Mouse (Mus musculus): ENCODE data around the gene Etv6.
A peak's percentile ranks its signal among the peaks of the same experiment; 100 is the strongest.

Gene Etv6

GRCm38 (mm10) chr6:134207391-134208179 is 172.1 kb downstream of the Etv6 start:
- no peak for DNase-seq (ENCODE audit: low spot score in 2 of 2)

- no peak for DNase-seq (ENCODE audit: low spot score in 2 of 2)
Measured at GRCm38 (mm10) chr6:134208180-134208952, 172.9 kb downstream of the Etv6 start.

- no peak for DNase-seq (ENCODE audit: low spot score in 2 of 2)
Measured at GRCm38 (mm10) chr6:134210675-134211457, 175.4 kb downstream of the Etv6 start.

GRCm38 (mm10) chr6:134211458-134211776 is 175.9 kb downstream of the Etv6 start:
- DNase-seq (ENCODE audit: low spot score in 2 of 2), result no peak

- no peak for DNase-seq (ENCODE audit: low spot score in 2 of 2)
Measured at GRCm38 (mm10) chr6:134217747-134218146, 182.2 kb downstream of the Etv6 start.

- no peak for DNase-seq (ENCODE audit: low spot score in 2 of 2)
Measured at GRCm38 (mm10) chr6:134218441-134218840, 182.9 kb downstream of the Etv6 start.

DNA sequence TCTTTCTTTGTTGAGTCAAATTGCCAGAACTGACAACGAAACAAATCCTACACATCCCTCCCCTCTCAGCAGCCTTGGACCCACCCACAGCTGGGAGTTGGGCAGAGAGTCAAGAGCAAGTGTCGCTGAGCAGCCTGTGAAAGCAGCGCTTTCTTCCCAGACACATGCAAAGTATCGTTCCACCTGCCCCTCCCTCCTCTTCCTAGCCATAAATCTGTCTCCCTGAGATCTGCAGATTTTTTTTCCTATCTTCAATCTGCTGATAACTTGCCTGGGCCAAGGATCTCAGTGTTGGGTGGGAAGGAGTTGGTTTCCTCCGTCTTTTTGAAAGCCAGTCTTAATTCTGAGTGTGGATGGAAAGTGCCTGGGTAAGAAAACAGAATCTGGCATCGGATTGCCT is 183.9 kb downstream of the Etv6 start:
- DNase-seq (ENCODE audit: low spot score in 2 of 2), result peak; percentile 38 to 80

- DNase-seq (ENCODE audit: low spot score in 2 of 2), result no peak
Measured at GRCm38 (mm10) chr6:134220209-134220777, 184.8 kb downstream of the Etv6 start.

- no peak for DNase-seq (ENCODE audit: low spot score in 2 of 2)
Measured at GRCm38 (mm10) chr6:134222248-134222929, 186.9 kb downstream of the Etv6 start.

DNA sequence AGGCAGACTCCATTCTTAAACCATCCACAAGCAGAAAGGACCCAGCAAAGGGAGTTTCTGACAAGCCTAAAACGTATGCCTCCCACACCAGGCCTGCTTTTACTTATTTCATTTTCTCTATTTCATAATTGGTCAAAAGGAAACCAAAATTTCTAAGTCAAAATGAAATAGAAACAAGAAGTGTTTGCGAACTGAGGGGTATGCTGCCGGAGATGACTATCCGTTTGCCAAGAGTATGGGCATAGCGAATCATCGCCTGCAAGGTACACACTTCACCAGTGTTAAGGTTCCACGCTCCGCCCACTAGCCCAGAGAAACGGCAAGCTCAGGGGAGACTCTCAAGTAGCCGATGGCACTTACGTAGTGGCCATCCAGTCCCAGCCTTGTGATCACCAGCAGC is 190.1 kb downstream of the Etv6 start:
- no peak for DNase-seq (ENCODE audit: low spot score in 2 of 2)

DNA sequence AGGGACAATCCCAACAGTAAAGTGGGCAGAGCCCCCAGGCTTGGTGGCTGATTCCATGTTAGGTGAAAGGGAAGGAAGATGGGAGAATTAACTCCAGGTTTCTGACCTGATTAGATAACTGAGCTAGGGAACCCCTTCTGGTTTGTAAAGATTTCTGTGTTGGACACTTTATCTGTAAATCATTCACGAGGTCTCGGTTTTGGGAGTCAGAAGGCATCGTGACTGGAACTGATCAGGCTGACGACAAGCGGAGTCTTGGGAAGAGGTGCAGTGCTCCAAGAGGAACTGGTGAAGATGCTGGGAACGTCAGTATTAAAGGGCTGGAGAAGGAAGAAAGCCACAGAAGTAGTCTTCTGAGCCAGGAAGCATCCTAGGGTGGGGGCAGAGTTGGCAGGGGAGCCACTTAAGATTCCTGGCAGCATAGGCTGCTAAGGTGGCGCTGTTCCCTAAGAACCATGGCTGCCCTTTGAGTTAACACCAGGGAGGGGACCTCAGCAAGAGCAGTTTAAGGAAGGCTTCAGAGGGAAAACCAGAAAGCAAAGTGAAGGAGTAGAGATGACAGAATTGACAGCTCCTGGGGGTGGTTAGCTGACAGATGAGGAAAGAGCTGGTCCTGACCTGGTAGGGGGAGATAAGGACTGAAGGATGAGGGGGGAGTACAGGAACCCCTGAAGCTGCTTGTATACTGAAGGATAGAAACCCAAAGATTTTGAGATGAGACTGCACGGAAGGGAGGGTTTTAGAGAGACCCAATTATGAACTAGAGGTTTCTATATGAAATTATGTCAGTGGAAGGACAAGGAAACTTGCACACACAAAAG is 191.1 kb downstream of the Etv6 start:
- DNase-seq (ENCODE audit: low spot score in 2 of 2), result no peak

- no peak for DNase-seq (ENCODE audit: low spot score in 2 of 2)
Measured at GRCm38 (mm10) chr6:134236311-134236710, 200.8 kb downstream of the Etv6 start.

GRCm38 (mm10) chr6:134238455-134238854 is 203.0 kb downstream of the Etv6 start:
- DNase-seq (ENCODE audit: low spot score in 2 of 2), result no peak

DNA sequence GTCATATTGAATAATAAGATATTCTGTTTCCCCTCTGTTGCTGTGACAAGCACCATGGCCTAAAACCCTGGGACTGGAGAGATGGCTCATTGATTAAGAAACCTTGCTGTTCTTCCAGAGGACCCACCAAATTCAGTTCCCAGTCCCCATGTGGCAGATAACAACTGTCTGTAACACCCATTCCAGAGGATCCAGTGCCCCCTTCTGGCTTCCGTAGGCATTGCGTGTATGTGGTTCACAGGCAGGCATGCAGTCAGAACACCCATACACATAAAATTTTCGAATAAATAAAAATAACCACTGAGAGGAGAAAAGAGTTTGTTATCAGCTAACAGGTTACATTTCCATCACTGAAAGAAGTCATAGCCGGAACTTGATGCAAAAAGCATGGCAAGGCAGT is 205.5 kb downstream of the Etv6 start:
- no peak for DNase-seq (ENCODE audit: low spot score in 2 of 2)

GRCm38 (mm10) chr6:134243119-134243518 is 207.6 kb downstream of the Etv6 start:
- no peak for DNase-seq (ENCODE audit: low spot score in 2 of 2)

DNA sequence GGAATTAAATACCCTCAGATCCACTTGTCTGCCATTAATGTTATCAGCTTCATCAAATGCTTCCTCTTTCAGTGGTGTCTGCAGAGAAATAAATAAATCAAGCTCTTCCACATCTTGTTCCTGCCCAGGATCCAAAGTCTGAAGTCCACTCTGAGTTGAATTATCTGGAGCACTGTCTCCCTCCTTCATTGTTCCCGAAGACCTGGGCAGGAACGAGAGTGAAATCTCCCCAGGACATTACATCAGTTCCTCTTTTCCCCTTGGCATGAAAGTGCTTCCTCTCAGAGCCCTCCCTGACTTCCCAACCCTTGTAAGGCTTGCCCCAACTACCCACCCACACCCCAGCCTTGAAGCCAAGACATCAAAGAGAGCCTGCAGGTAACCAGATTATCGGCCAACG is 208.0 kb downstream of the Etv6 start:
- DNase-seq (ENCODE audit: low spot score in 2 of 2), result no peak

DNA sequence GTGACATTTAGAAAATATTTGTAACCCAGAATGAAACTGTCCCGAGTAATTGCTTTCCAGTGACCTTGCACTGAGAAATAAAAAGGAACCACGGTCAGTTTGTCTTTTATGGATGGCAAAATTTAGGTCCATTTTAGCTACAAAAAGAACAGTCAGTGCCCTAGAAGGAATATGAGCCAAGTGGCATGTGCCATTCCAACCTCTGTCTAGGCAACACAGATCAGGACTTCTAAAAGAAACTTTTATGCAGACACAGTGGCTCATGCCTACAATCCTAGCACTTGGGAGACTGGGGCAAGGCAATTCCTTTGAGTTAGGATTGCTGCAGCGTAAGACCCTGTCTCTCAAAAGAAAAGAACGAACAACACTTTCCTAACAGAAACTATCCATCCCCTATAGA is 208.6 kb downstream of the Etv6 start:
- no peak for DNase-seq (ENCODE audit: low spot score in 2 of 2)

GRCm38 (mm10) chr6:134246109-134246508 is 210.6 kb downstream of the Etv6 start:
- no peak for DNase-seq (ENCODE audit: low spot score in 2 of 2)

DNA sequence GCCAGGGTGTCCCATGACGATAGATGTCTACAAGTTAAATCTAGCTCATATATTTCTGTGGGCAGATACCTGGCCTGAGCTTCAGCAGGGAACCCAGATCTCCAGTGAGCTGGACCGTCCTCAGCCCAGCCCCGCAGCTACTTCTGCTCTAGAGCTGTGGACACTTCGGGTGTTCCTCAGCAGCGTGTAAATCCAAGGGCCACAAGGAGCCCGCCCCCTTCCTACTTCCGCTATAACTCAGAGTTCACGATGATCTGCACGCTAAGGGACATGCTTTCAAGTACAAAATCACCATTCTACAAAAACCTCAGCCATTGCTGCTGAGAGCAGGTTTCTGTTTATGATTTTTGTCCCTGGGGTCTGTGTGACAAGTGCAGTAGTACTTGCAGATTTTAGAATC is 211.8 kb downstream of the Etv6 start:
- DNase-seq (ENCODE audit: low spot score in 2 of 2), result no peak

- DNase-seq (ENCODE audit: low spot score in 2 of 2), result no peak
Measured at GRCm38 (mm10) chr6:134248720-134249119, 213.2 kb downstream of the Etv6 start.

GRCm38 (mm10) chr6:134250764-134251163 is 215.3 kb downstream of the Etv6 start:
- DNase-seq (ENCODE audit: low spot score in 2 of 2), result no peak
